Mouse (Mus musculus) hindbrain, postnatal 0 days (tissue): Measurements from ENCODE around the gene Cast. TPM values are rescaled to one million over a fixed set of nuclear protein-coding genes. Genes with fewer than 3 reads are reported as not detected.

Experiments
- ATAC-seq: fragments of 200-750 bp; cut with Nextera tagmentation; 2 replicates; pipeline ENCODE4 v1.8.0; 2017; ENCODE audit warnings: mild to moderate bottlenecking, moderate TSS enrichment, moderate library complexity
- DNase-seq: peaks from one replicate; pipeline ENCODE4 v3.0.0-alpha.2; 2015; ENCODE audit warnings: low spot score
- H3K27ac ChIP-seq: fragments of 300-500 bp; sonication (generic); 2 replicates; pipeline ENCODE4 v1.5.1; 2014; ENCODE audit warnings: mild to moderate bottlenecking
- H3K27me3 ChIP-seq: fragments of 300-500 bp; sonication (generic); 2 replicates; pipeline ENCODE4 v1.6.1; 2014; ENCODE audit warnings: low read length, mixed read lengths; ENCODE audit not compliant: insufficient read depth
- H3K36me3 ChIP-seq: fragments of 300-500 bp; sonication (generic); 2 replicates; pipeline ENCODE4 v1.6.1; 2014; ENCODE audit warnings: low read length, mixed read lengths; ENCODE audit not compliant: insufficient read depth
- H3K4me1 ChIP-seq: fragments of 300-500 bp; sonication (generic); 2 replicates; pipeline ENCODE4 v1.6.1; 2014; ENCODE audit warnings: antibody characterized with exemption, low read length, mixed read lengths; ENCODE audit not compliant: insufficient read depth
- H3K4me2 ChIP-seq: fragments of 300-500 bp; sonication (generic); 2 replicates; pipeline ENCODE4 v1.6.1; 2014; ENCODE audit warnings: low read depth, mild to moderate bottlenecking, low read length, moderate library complexity, mixed read lengths
- H3K4me3 ChIP-seq: fragments of 300-500 bp; sonication (generic); 2 replicates; pipeline ENCODE4 v1.5.1; 2014; ENCODE audit warnings: low read length
- H3K9ac ChIP-seq: fragments of 300-500 bp; sonication (generic); replicated peaks from 2 replicates; pipeline ENCODE4 v1.6.1; 2014; ENCODE audit warnings: mild to moderate bottlenecking, low read length, moderate library complexity, mixed read lengths
- H3K9me3 ChIP-seq: fragments of 300-500 bp; sonication (generic); 2 replicates; pipeline ENCODE4 v1.6.1; 2016; ENCODE audit warnings: low read length, mixed read lengths
- CTCF ChIP-seq: IDR thresholded peaks from 2 replicates; pipeline ENCODE4 v1.5.1; 2016; ENCODE audit warnings: antibody characterized with exemption, control low read depth, low read depth
- WGBS: fragments of 180-500 bp; shearing (Covaris S2); extraction: QIAGEN DNeasy Blood & Tissue Kit; methylation state at CpG from one replicate; pipeline ENCODE4 v1.1.7; 2014; 5-methylcytosine and 5-hydroxymethylcytosine counted together
- polyA plus RNA-seq: library from polyadenylated mRNA; unstranded; fragments of >200 nt; fragmentation: Nextera tagmentation; extraction: Ambion mirVana; gene quantifications from 2 replicates; pipeline ENCODE4 v1.2.1, GENCODE M21; 2015
- total RNA-seq: library from RNA; depleted of rRNA; stranded (reverse); fragments of >200 nt; gene quantifications from 2 replicates; pipeline ENCODE4 v1.2.3, GENCODE M21; 2014

Cast gene
- total and polyA plus RNA-seq, 2 experiments from 2014 or later = 2.9 to 7.5 TPM

- no peaks in the 10 kb centered on the region for H3K4me1 ChIP-seq
- no peaks in the 10 kb centered on the region for H3K36me3 ChIP-seq
- no peak for ATAC-seq
Observed at GRCm38 (mm10) chr13:74815753-74816152, 7.1 kb upstream of the Cast start.

GRCm38 (mm10) chr13:74807446-74808151 lies 1.0 kb downstream of the Cast start:
- H3K9ac ChIP-seq = peak overlapping the region; percentile 55
- H3K27ac ChIP-seq = peak overlapping the region; percentile 48; the same call in 1 of the 2 replicates
- no peak for TF ChIP-seq CTCF
- H3K4me3 ChIP-seq = peak overlapping the region; percentile 73
- no peaks in the 10 kb centered on the region for H3K4me1 ChIP-seq
- ATAC-seq = peak; percentile 89
- H3K27me3 ChIP-seq = no peaks in the 10 kb centered on the region
- peak; percentile 55 for DNase-seq
- WGBS = under 1% methylated on average over 29 of the region's 31 CpGs
- H3K36me3 ChIP-seq = no peaks in the 10 kb centered on the region
- H3K9me3 ChIP-seq = no peaks in the 10 kb centered on the region
- H3K4me2 ChIP-seq = peak overlapping the region; percentile 100

More at GRCm38 (mm10) chr13:74815753-74816152, 7.1 kb upstream of the Cast start:
- no peak for DNase-seq
- TF ChIP-seq CTCF = no peak
- H3K4me2 ChIP-seq = no peak overlapping the region
- no peaks in the 10 kb centered on the region for H3K27me3 ChIP-seq
- 93% methylated on average over 1 of the region's 1 CpGs for WGBS
- H3K27ac ChIP-seq = no peak overlapping the region
- H3K9ac ChIP-seq = no peak overlapping the region
- no peak overlapping the region for H3K4me3 ChIP-seq
- no peaks in the 10 kb centered on the region for H3K9me3 ChIP-seq

DNA sequence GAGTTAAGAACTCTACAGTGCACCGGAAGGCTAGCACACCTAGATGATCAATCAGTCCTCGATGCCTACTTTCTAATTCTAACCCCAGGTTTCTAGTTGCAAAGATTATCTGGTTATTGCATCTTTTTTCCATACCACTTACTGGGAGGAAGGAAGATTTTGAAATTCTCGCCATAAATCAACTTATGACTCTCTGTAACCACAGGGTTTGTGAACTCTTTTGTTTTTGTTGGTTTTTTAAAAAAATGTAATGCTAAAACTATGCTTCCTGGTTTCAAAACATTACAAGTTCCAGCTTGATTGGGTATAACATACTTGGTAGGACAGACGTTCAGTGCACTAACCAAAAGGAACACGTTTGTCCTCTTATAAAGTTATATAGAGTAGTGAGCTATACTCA lies 1.7 kb downstream of the Cast start:
- Histone ChIP-seq H3K27me3 (no peaks in the 10 kb centered on the region), H3K4me3 (no peak overlapping the region; the same call in 1 of the 2 replicates), H3K4me2 (peak overlapping the region; percentile 100), H3K27ac (no peak overlapping the region), H3K9ac (no peak overlapping the region), H3K9me3 (no peaks in the 10 kb centered on the region), H3K36me3 (no peaks in the 10 kb centered on the region), H3K4me1 (no peaks in the 10 kb centered on the region)
- no peak for DNase-seq
- ATAC-seq = no peak
- TF ChIP-seq CTCF = no peak
- WGBS = 68% methylated on average over 5 of the region's 5 CpGs

DNA sequence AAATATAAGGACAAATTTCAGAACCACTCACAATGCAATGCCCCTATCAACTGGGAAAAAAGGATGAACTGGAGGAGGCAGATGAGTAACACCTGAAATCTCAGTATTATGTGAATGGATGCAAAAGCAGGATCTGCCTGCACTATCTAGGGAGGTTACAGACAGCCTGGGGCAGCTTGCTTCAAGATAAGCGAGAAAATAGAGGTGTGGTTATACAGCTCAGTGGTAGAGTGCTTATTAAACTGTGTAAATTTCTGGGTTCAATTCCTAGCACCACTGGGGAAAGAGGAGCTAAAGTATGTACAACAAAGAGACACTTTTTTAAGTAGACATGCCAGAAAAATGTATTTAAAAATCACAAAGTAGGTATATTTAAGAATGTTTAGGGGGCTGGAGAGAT lies 14.2 kb downstream of the Cast start:
- no peak for ATAC-seq
- no peaks in the 10 kb centered on the region for H3K36me3 ChIP-seq
- no peak for TF ChIP-seq CTCF
- DNase-seq = no peak
- H3K4me1 ChIP-seq = no peaks in the 10 kb centered on the region
- 86% methylated on average over 1 of the region's 1 CpGs for WGBS
- H3K27ac ChIP-seq = no peak overlapping the region
- H3K9me3 ChIP-seq = no peaks in the 10 kb centered on the region
- no peak overlapping the region for H3K4me2 ChIP-seq
- H3K27me3 ChIP-seq = no peaks in the 10 kb centered on the region
- H3K9ac ChIP-seq = no peak overlapping the region
- no peak overlapping the region for H3K4me3 ChIP-seq

- no peak for TF ChIP-seq CTCF
- no peaks in the 10 kb centered on the region for H3K36me3 ChIP-seq
- 0% methylated on average over 1 of the region's 1 CpGs for WGBS
- no peak overlapping the region for H3K4me2 ChIP-seq
- no peak overlapping the region for H3K4me3 ChIP-seq
- no peak for DNase-seq
- no peak overlapping the region for H3K27ac ChIP-seq
- no peaks in the 10 kb centered on the region for H3K4me1 ChIP-seq
- H3K9me3 ChIP-seq = no peaks in the 10 kb centered on the region
- H3K27me3 ChIP-seq = no peaks in the 10 kb centered on the region
- H3K9ac ChIP-seq = no peak overlapping the region
- no peak for ATAC-seq
Observed at GRCm38 (mm10) chr13:74787681-74788080, 20.9 kb downstream of the Cast start.

DNA sequence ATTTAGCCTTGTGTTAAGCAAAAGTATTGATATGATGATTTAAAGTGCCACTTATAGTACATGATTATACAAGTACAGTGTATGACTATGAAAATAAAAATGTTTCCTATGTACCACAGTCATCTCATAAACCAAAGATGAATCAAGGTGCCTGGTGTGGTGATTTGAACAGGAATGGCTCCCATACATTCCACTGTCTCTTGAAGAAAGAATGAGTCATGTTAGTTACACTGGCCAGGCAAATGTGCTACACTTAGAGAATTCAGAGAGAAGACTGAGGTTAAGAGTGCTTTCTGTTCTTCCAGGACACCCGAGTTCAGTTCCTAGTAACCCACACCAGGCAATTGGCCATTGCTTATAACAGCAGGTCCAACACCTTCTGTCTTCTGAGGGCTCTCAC lies 36.5 kb downstream of the Cast start:
- Histone ChIP-seq H3K36me3 (no peaks in the 10 kb centered on the region), H3K9me3 (no peaks in the 10 kb centered on the region), H3K27ac (no peak overlapping the region), H3K4me2 (no peak overlapping the region), H3K4me3 (no peak overlapping the region), H3K4me1 (no peaks in the 10 kb centered on the region), H3K9ac (no peak overlapping the region), H3K27me3 (no peaks in the 10 kb centered on the region)
- TF ChIP-seq CTCF = no peak
- ATAC-seq = no peak
- DNase-seq = no peak
- 81% methylated on average over 1 of the region's 1 CpGs for WGBS

DNA sequence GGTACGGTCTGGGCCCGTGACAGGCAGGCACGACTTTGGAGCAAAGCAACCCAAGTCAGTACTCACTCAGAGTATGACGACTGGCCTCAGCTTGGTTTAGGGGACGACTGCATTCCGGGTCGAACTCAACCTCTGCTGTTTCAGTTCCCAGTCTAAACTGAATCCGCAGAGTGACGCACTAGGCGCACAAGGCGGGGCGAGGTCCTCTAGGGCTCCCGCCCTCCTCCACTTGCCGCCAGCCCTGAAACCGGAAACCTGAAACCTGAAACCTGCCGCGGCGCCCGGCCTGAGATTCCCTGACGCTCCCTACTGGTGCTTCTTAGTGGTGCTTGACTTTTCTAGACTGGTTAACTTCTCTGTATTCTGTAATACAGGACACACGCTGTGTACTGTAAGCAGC lies 38.1 kb downstream of the Cast start:
- Histone ChIP-seq H3K9me3 (no peaks in the 10 kb centered on the region), H3K4me3 (peak overlapping the region; percentile 47), H3K9ac (peak overlapping the region; percentile 48), H3K4me2 (peak overlapping the region; percentile 74), H3K4me1 (no peaks in the 10 kb centered on the region), H3K27me3 (no peaks in the 10 kb centered on the region), H3K36me3 (no peaks in the 10 kb centered on the region), H3K27ac (peak overlapping the region; percentile 60; the same call in 1 of the 2 replicates)
- TF ChIP-seq CTCF = peak; percentile 61
- DNase-seq (peak; percentile 86), ATAC-seq (peak; percentile 99)
- under 1% methylated on average over 21 of the region's 21 CpGs for WGBS
